Mouse (Mus musculus) layer of hippocampus, postnatal 36 days (tissue): ENCODE results near the gene Rbm25. TPM values are rescaled to one million over a fixed set of nuclear protein-coding genes. Genes with fewer than 3 reads are reported as not detected.

Experiments used
- total RNA-seq, 2 experiments: library from RNA; stranded (reverse); gene quantifications; 2 replicates each; pipeline ENCODE4 v1.2.3; 2021

Rbm25 gene
- total RNA-seq, 2 experiments from 2014 or later, result 112 to 133 TPM

Other genes starting within 250 kb of the Rbm25 start
- gene Dpf3, start 143.5 kb upstream of the Rbm25 start, total RNA-seq, result 10 to 100 TPM; 26.1 to 28.1 TPM
- gene Dcaf4, start 110.8 kb upstream of the Rbm25 start, total RNA-seq, result 10 to 100 TPM; 26.4 to 32.1 TPM
- 10 to 100 TPM; 46.5 to 48.0 TPM for gene Zfyve1, start 34.0 kb upstream of the Rbm25 start, total RNA-seq
- 10 to 100 TPM; 66.6 to 67.1 TPM for gene Psen1, start 56.9 kb downstream of the Rbm25 start, total RNA-seq
- 1 to 10 TPM; 2.8 to 3.1 TPM for gene Papln, start 132.4 kb downstream of the Rbm25 start, total RNA-seq